Mouse (Mus musculus): ENCODE results near the gene Acads. TPM values are rescaled to one million over a fixed set of nuclear protein-coding genes. Genes with fewer than 3 reads are reported as not detected.
"Not testable (repeated sequence)": the region's sequence is repeated elsewhere in the genome, so short reads cannot be mapped to it uniquely, and the experiment has no call there.

Gene Acads
- polyA plus RNA-seq, 1 experiment from 2014 or later = 54.2 TPM

GRCm38 (mm10) chr5:115074749-115075148, 44.4 kb downstream of the Acads start:
- ATAC-seq (ENCODE audit: low read depth) = no peak
- peaks cover 80% of the 10 kb centered on the region for H3K4me1 ChIP-seq (ENCODE audit: control insufficient read depth, low read depth, low read length)
- H3K4me2 ChIP-seq (ENCODE audit: low read depth, low read length) = peak overlapping the region; percentile 13; the same call in 1 of the 2 replicates

DNA sequence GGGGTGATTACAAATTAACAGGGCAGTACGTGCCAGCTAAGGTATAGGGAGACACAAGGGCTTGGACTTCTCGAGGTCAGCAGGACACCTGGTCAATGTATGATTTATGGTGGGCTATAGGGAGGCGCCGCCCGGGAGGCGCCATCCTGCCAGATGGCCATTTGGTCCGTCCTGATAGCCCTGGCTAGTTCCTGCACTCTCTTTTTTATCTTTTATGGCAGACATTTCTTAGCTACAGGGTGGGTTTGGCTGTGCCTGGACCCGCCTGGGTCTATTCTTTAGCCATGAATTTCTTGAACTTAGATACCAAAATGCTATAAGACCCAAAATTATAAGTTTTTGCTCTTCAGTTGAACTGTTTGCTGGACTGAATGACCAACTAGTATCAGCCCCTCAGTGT, 45.8 kb downstream of the Acads start:
- WGBS (ENCODE audit: insufficient replicate concordance) = 30% methylated on average over 8 of the region's 8 CpGs
- H3K9ac ChIP-seq (ENCODE audit: low read depth, low read length) = peak overlapping the region; percentile 49; the same call in 1 of the 2 replicates
- not testable (repeated sequence) for ATAC-seq (ENCODE audit: low read depth)

More at GRCm38 (mm10) chr5:115074749-115075148, 44.4 kb downstream of the Acads start:
- 0 out of 2 replicates have a peak overlapping the region, but pooled peaks have one; percentile 9 for H3K9ac ChIP-seq (ENCODE audit: low read depth, low read length)
- H3K4me3 ChIP-seq (ENCODE audit: low read depth, low read length) = no peak overlapping the region
- H3K27ac ChIP-seq (ENCODE audit: low read length) = peak overlapping the region; percentile 68
- H3K27me3 ChIP-seq (ENCODE audit: control insufficient read depth, insufficient read depth, low read depth, low read length) = no peaks in the 10 kb centered on the region
- no peaks in the 10 kb centered on the region for H3K9me3 ChIP-seq (replicated peaks; ENCODE audit: control insufficient read depth, low read length)
- H3K36me3 ChIP-seq (ENCODE audit: control insufficient read depth, insufficient read depth) = peaks cover 25% of the 10 kb centered on the region
- WGBS (ENCODE audit: insufficient replicate concordance) = 37% methylated on average over 4 of the region's 4 CpGs

GRCm38 (mm10) chr5:115072143-115072542, 47.0 kb downstream of the Acads start:
- WGBS (ENCODE audit: insufficient replicate concordance) = 37% methylated on average over 7 of the region's 7 CpGs
- Histone ChIP-seq H3K9me3 (replicated peaks; ENCODE audit: control insufficient read depth, low read length) (no peaks in the 10 kb centered on the region), H3K4me3 (ENCODE audit: low read depth, low read length) (peak overlapping the region; percentile 26), H3K27me3 (ENCODE audit: control insufficient read depth, insufficient read depth, low read depth, low read length) (no peaks in the 10 kb centered on the region), H3K4me1 (ENCODE audit: control insufficient read depth, low read depth, low read length) (peaks cover 93% of the 10 kb centered on the region), H3K27ac (ENCODE audit: low read length) (peak overlapping the region; percentile 98), H3K36me3 (ENCODE audit: control insufficient read depth, insufficient read depth) (peaks cover 19% of the 10 kb centered on the region), H3K4me2 (ENCODE audit: low read depth, low read length) (peak overlapping the region; percentile 62), H3K9ac (ENCODE audit: low read depth, low read length) (peak overlapping the region; percentile 62)
- ATAC-seq (ENCODE audit: low read depth) = peak; percentile 56

More for the DNA sequence above, 45.8 kb downstream of the Acads start:
- not testable (repeated sequence) for H3K27me3 ChIP-seq (ENCODE audit: control insufficient read depth, insufficient read depth, low read depth, low read length); H3K9me3 ChIP-seq (replicated peaks; ENCODE audit: control insufficient read depth, low read length)
- H3K4me2 ChIP-seq (ENCODE audit: low read depth, low read length) = peak overlapping the region; percentile 52
- peaks cover 25% of the 10 kb centered on the region for H3K36me3 ChIP-seq (ENCODE audit: control insufficient read depth, insufficient read depth)
- H3K27ac ChIP-seq (ENCODE audit: low read length) = peak overlapping the region; percentile 98
- peaks cover 90% of the 10 kb centered on the region for H3K4me1 ChIP-seq (ENCODE audit: control insufficient read depth, low read depth, low read length)
- H3K4me3 ChIP-seq (ENCODE audit: low read depth, low read length) = peak overlapping the region; percentile 7; the same call in 1 of the 2 replicates

DNA sequence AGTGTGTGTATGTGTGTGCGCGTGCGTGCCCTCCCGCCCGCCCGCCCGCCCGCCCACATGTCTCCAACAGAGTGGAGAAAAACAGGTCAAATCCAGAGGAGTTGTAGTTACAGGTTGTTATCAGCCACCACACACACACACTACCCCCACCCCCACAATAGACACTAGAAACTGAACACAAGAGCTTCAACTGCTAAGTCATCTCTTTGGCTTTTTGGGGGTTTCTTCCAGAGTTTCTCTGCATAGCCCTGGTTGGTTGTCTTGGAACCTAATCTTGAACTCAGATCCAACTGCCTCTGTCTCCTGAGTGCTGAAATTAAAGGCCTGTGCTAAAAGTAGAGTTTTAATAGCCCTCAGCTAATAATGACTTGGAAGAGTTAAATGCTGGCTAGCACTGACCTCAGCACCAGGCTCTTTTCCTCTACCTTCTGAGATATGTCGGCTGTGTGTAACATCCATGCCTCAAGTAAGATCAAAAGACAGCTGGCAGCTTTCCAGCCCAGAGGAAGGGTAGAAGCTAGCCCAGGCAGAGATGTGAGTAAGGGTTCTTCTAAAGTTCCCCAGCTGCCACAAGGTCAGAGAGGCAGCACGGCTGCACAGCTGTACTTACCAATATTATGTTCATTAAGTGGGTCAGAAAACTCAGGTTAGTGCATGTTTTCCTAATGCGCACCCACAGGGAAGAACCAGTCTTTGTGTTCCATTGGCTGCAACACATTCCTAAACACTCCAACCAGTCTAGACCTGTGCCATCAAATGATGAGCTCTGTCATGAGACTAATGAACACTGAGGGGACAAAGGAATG, 47.8 kb downstream of the Acads start:
- Histone ChIP-seq H3K27ac (ENCODE audit: low read length) (peak overlapping the region; percentile 98), H3K4me3 (ENCODE audit: low read depth, low read length) (peak overlapping the region; percentile 22), H3K27me3 (ENCODE audit: control insufficient read depth, insufficient read depth, low read depth, low read length) (no peaks in the 10 kb centered on the region), H3K9ac (ENCODE audit: low read depth, low read length) (peak overlapping the region; percentile 62), H3K36me3 (ENCODE audit: control insufficient read depth, insufficient read depth) (peaks cover 16% of the 10 kb centered on the region), H3K4me1 (ENCODE audit: control insufficient read depth, low read depth, low read length) (peaks cover 88% of the 10 kb centered on the region), H3K9me3 (replicated peaks; ENCODE audit: control insufficient read depth, low read length) (no peaks in the 10 kb centered on the region), H3K4me2 (ENCODE audit: low read depth, low read length) (peak overlapping the region; percentile 62)
- peak; percentile 79 for ATAC-seq (ENCODE audit: low read depth)
- WGBS (ENCODE audit: insufficient replicate concordance) = 40% methylated on average over 11 of the region's 11 CpGs

DNA sequence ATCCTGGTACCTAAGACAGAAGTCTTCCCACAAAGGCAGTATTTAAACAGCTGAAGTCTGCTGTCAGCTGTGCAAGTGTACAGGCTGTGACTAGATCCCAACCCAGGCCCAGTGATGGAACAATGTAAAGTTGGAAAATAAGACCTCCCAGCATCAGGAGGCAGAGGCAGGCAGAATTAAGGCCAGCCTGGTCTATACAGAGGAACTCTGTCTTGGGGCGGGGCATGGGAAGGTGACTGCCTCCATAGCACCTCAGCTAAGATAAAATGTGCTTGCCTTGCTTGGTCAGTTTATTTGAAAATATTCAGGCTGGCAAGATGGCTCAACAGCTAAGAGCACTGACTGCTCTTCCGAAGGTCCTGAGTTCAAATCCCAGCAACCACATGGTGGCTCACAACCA, 48.7 kb downstream of the Acads start:
- peaks cover 8% of the 10 kb centered on the region for H3K36me3 ChIP-seq (ENCODE audit: control insufficient read depth, insufficient read depth)
- H3K9me3 ChIP-seq (replicated peaks; ENCODE audit: control insufficient read depth, low read length) = no peaks in the 10 kb centered on the region
- H3K4me2 ChIP-seq (ENCODE audit: low read depth, low read length) = peak overlapping the region; percentile 7
- H3K4me3 ChIP-seq (ENCODE audit: low read depth, low read length) = no peak overlapping the region
- H3K27ac ChIP-seq (ENCODE audit: low read length) = peak overlapping the region; percentile 98
- H3K4me1 ChIP-seq (ENCODE audit: control insufficient read depth, low read depth, low read length) = peaks cover 83% of the 10 kb centered on the region
- 0 out of 2 replicates have a peak overlapping the region, but pooled peaks have one; percentile 2 for H3K9ac ChIP-seq (ENCODE audit: low read depth, low read length)
- 74% methylated on average over 2 of the region's 2 CpGs for WGBS (ENCODE audit: insufficient replicate concordance)
- H3K27me3 ChIP-seq (ENCODE audit: control insufficient read depth, insufficient read depth, low read depth, low read length) = no peaks in the 10 kb centered on the region
- peak; percentile 44 for ATAC-seq (ENCODE audit: low read depth)

- Histone ChIP-seq H3K36me3 (ENCODE audit: control insufficient read depth, insufficient read depth) (no peaks in the 10 kb centered on the region; the same call in 1 of the 2 replicates), H3K4me3 (ENCODE audit: low read depth, low read length) (no peak overlapping the region), H3K4me2 (ENCODE audit: low read depth, low read length) (peak overlapping the region; percentile 47; the same call in 1 of the 2 replicates), H3K9ac (ENCODE audit: low read depth, low read length) (peak overlapping the region; percentile 44), H3K27ac (ENCODE audit: low read length) (peak overlapping the region; percentile 98), H3K27me3 (ENCODE audit: control insufficient read depth, insufficient read depth, low read depth, low read length) (no peaks in the 10 kb centered on the region), H3K4me1 (ENCODE audit: control insufficient read depth, low read depth, low read length) (peaks cover 74% of the 10 kb centered on the region), H3K9me3 (replicated peaks; ENCODE audit: control insufficient read depth, low read length) (no peaks in the 10 kb centered on the region)
- WGBS (ENCODE audit: insufficient replicate concordance) = 58% methylated on average over 3 of the region's 3 CpGs
- ATAC-seq (ENCODE audit: low read depth) = no peak
Measured at GRCm38 (mm10) chr5:115069611-115070010, 49.5 kb downstream of the Acads start.

GRCm38 (mm10) chr5:115068671-115069421, 50.3 kb downstream of the Acads start:
- Histone ChIP-seq H3K4me3 (ENCODE audit: low read depth, low read length) (peak overlapping the region; percentile 19; the same call in 1 of the 2 replicates), H3K4me1 (ENCODE audit: control insufficient read depth, low read depth, low read length) (peaks cover 67% of the 10 kb centered on the region), H3K9ac (ENCODE audit: low read depth, low read length) (peak overlapping the region; percentile 44), H3K36me3 (ENCODE audit: control insufficient read depth, insufficient read depth) (0 out of 2 replicates have a peak, but pooled peaks cover 2% of the 10 kb centered on the region), H3K4me2 (ENCODE audit: low read depth, low read length) (peak overlapping the region; percentile 47), H3K27me3 (ENCODE audit: control insufficient read depth, insufficient read depth, low read depth, low read length) (no peaks in the 10 kb centered on the region), H3K9me3 (replicated peaks; ENCODE audit: control insufficient read depth, low read length) (no peaks in the 10 kb centered on the region), H3K27ac (ENCODE audit: low read length) (peak overlapping the region; percentile 98)
- WGBS (ENCODE audit: insufficient replicate concordance) = 26% methylated on average over 11 of the region's 11 CpGs
- peak; percentile 66 for ATAC-seq (ENCODE audit: low read depth)

GRCm38 (mm10) chr5:115066245-115066644, 52.9 kb downstream of the Acads start:
- Histone ChIP-seq H3K4me1 (ENCODE audit: control insufficient read depth, low read depth, low read length) (peaks cover 45% of the 10 kb centered on the region), H3K9ac (ENCODE audit: low read depth, low read length) (no peak overlapping the region), H3K4me2 (ENCODE audit: low read depth, low read length) (no peak overlapping the region), H3K9me3 (replicated peaks; ENCODE audit: control insufficient read depth, low read length) (no peaks in the 10 kb centered on the region), H3K4me3 (ENCODE audit: low read depth, low read length) (no peak overlapping the region), H3K27ac (ENCODE audit: low read length) (no peak overlapping the region), H3K27me3 (ENCODE audit: control insufficient read depth, insufficient read depth, low read depth, low read length) (no peaks in the 10 kb centered on the region), H3K36me3 (ENCODE audit: control insufficient read depth, insufficient read depth) (0 out of 2 replicates have a peak, but pooled peaks cover 2% of the 10 kb centered on the region)
- WGBS (ENCODE audit: insufficient replicate concordance) = 32% methylated on average over 4 of the region's 4 CpGs
- no peak for ATAC-seq (ENCODE audit: low read depth)
